Mouse (Mus musculus): ENCODE data around the gene Prkcb. TPM values are rescaled to one million over a fixed set of nuclear protein-coding genes. Genes with fewer than 3 reads are reported as not detected.

Gene Prkcb
- polyA plus RNA-seq, 1 experiment, result 17.8 TPM

DNA sequence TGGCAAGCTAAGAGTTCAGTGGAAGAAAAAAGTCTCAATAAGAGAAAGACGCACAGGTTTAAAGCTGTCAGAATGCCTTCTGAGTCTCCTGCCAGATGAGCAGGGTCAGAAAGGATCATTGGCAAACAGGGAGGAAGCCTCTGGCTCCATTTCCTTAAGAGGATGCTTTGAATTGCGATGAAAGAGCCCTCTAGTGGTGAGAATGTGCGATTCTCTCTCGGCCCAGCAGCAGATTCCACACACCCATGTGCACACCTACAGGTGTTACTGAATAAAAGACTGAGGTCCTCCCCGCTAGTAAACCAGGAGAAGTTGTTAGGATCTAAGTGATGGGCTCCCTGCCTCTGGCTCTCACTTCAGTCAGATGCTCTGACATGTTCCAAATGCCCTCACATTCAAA lies 379.4 kb downstream of the Prkcb start:
- no peaks in the 10 kb centered on the region for H3K79me3 ChIP-seq (ENCODE audit: low read depth)
- no peak for TF ChIP-seq CEBPB (IDR thresholded peaks at IDR 0.05; ENCODE audit: low read depth)
- H3K36me3 ChIP-seq (ENCODE audit: control insufficient read depth, insufficient read depth), result no peaks in the 10 kb centered on the region
- peaks cover 3% of the 10 kb centered on the region for H3K27me3 ChIP-seq (ENCODE audit: control insufficient read depth, insufficient read depth, insufficient read length)
- H3K4me3 ChIP-seq (ENCODE audit: insufficient read depth, poor library complexity, severe bottlenecking), result no peak overlapping the region
- H3ac ChIP-seq (ENCODE audit: control insufficient read depth, insufficient read length, low read depth), result no peak overlapping the region
- H3K79me2 ChIP-seq (ENCODE audit: control insufficient read depth, insufficient read depth), result no peaks in the 10 kb centered on the region

DNA sequence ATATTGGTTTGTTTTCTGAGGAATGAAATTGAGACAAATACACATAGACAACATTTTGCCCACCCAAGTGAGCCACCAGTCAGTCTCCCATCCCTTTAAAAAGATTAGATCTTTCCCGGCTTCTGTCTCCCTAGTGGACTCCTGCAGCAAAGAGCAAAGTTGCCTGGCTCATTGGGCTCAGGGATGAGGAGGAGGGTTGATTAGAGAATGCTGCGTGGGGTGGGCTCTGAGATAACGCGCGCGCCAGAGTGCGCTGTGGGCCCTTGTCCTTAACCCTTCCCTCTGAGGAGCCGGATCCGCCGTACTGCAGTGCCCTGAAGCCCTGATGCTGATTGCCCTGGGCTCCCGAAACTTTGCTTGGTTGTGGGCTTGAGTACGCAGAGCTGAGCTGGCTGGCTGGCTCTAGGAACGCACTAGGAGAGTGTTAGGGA lies 381.9 kb downstream of the Prkcb start, which contains the start of gene Cacng3:
Gene Cacng3, plus strand, starts transcription at position 51 of the 431 bp plus-strand sequence.
- TF ChIP-seq MYOD1 (IDR thresholded peaks at IDR 0.05; ENCODE audit: control insufficient read depth, insufficient read length, low read depth), result no peak
- TF ChIP-seq CEBPB (IDR thresholded peaks at IDR 0.05; ENCODE audit: low read depth), result no peak
- TF ChIP-seq USF1 (IDR thresholded peaks at IDR 0.05; ENCODE audit: low read depth), result no peak
- TF ChIP-seq MAX (IDR thresholded peaks at IDR 0.05), result no peak
- TF ChIP-seq MYOG (IDR thresholded peaks at IDR 0.05; ENCODE audit: control insufficient read depth, extremely low read depth, insufficient read length), result no peak
- TF ChIP-seq FOSL1 (IDR thresholded peaks at IDR 0.05; ENCODE audit: insufficient read depth, low read length, poor library complexity, severe bottlenecking), result no peak
- TF ChIP-seq CTCF (IDR thresholded peaks at IDR 0.05; ENCODE audit: control insufficient read depth, insufficient read depth, insufficient read length), result no peak
- Histone ChIP-seq H3K4me3 (ENCODE audit: insufficient read depth, poor library complexity, severe bottlenecking) (no peak within 1 kb of the TSS), H3K79me2 (ENCODE audit: control insufficient read depth, insufficient read depth) (no peaks in the 10 kb centered on the region)

DNA sequence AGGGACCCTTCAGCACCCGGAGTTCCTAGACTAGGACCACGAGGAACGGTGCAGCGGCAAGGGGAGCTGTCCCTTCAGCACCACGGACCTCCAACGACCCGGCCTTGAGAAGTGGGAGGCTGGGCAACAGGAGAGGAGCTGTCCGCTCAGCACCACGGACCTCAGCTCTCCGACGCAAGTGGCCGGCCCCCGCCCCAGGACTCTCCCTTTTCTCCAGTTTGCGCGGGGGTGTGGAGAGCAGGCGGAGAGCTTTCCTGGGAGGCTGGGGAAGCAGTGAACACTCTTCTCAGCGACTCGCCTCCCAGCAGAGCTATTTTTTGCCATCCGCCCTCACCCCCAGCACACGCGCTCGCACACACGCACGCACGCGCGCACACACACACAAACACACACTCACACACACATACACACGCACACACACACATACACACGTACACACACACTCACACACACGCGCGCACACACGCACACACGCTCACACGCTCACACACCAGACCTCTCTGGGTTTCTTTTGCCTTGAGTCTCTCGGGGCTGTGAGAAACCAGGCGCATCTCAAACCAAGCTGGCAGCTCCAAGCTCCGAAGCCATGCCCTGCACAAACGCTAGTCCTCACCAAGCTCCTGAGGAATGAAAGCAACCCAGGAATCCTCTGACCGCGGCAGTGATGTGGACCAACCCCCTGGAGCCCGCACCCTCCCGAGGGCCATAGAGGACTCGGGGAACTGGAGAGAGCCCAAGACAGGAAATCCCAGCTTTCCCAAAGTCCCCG lies 382.5 kb downstream of the Prkcb start:
- no peaks in the 10 kb centered on the region for H3K36me3 ChIP-seq (ENCODE audit: control insufficient read depth, insufficient read depth)
- H3ac ChIP-seq (ENCODE audit: control insufficient read depth, insufficient read length, low read depth), result no peak overlapping the region
- H3K79me3 ChIP-seq (ENCODE audit: low read depth), result no peaks in the 10 kb centered on the region
- no peak for TF ChIP-seq MYOD1 (IDR thresholded peaks at IDR 0.05; ENCODE audit: control insufficient read depth, insufficient read length, low read depth)
- no peak for TF ChIP-seq FOSL1 (IDR thresholded peaks at IDR 0.05; ENCODE audit: insufficient read depth, low read length, poor library complexity, severe bottlenecking)
- no peak for TF ChIP-seq MAX (IDR thresholded peaks at IDR 0.05)
- no peak for TF ChIP-seq MYOG (IDR thresholded peaks at IDR 0.05; ENCODE audit: control insufficient read depth, extremely low read depth, insufficient read length)
- H3K27me3 ChIP-seq (ENCODE audit: control insufficient read depth, insufficient read depth, insufficient read length), result no peaks in the 10 kb centered on the region
- no peak overlapping the region for H3K4me3 ChIP-seq (ENCODE audit: insufficient read depth, poor library complexity, severe bottlenecking)
- no peaks in the 10 kb centered on the region for H3K79me2 ChIP-seq (ENCODE audit: control insufficient read depth, insufficient read depth)

More for the DNA sequence above, 381.9 kb downstream of the Prkcb start, which contains the start of gene Cacng3:
- H3ac ChIP-seq (ENCODE audit: control insufficient read depth, insufficient read length, low read depth), result no peak within 1 kb of the TSS
- no peaks in the 10 kb centered on the region for H3K36me3 ChIP-seq (ENCODE audit: control insufficient read depth, insufficient read depth)
- peaks cover 3% of the 10 kb centered on the region for H3K27me3 ChIP-seq (ENCODE audit: control insufficient read depth, insufficient read depth, insufficient read length)
- no peaks in the 10 kb centered on the region for H3K79me3 ChIP-seq (ENCODE audit: low read depth)

DNA sequence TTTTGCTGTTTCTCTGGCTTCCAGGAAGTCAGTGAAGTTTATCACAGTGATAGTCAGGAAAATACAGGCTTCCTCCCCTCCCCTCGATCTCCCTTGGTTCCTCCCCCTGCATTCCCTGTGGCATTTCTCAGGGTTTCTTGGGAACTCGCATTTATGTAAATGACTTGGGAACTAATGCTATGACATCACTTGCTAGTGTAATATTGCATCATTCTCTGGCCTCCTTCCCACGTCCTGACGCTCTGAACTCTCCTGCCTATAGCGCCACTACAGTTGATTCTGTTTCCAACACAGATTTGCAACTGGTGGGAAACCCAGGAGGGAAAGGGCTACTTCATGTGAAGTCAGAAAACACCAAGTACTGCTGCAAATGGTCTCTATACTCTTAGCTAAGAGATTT lies 384.4 kb downstream of the Prkcb start:
- Histone ChIP-seq H3ac (ENCODE audit: control insufficient read depth, insufficient read length, low read depth) (no peak overlapping the region), H3K36me3 (ENCODE audit: control insufficient read depth, insufficient read depth) (no peaks in the 10 kb centered on the region), H3K79me3 (ENCODE audit: low read depth) (no peaks in the 10 kb centered on the region), H3K27me3 (ENCODE audit: control insufficient read depth, insufficient read depth, insufficient read length) (no peaks in the 10 kb centered on the region), H3K4me3 (ENCODE audit: insufficient read depth, poor library complexity, severe bottlenecking) (no peak overlapping the region), H3K79me2 (ENCODE audit: control insufficient read depth, insufficient read depth) (no peaks in the 10 kb centered on the region)
- TF ChIP-seq CEBPB (IDR thresholded peaks at IDR 0.05; ENCODE audit: low read depth), result no peak
- TF ChIP-seq FOSL1 (IDR thresholded peaks at IDR 0.05; ENCODE audit: insufficient read depth, low read length, poor library complexity, severe bottlenecking), result no peak
- TF ChIP-seq MYOD1 (IDR thresholded peaks at IDR 0.05; ENCODE audit: control insufficient read depth, insufficient read length, low read depth), result no peak
- TF ChIP-seq CTCF (IDR thresholded peaks at IDR 0.05; ENCODE audit: control insufficient read depth, insufficient read depth, insufficient read length), result no peak
- no peak for TF ChIP-seq USF1 (IDR thresholded peaks at IDR 0.05; ENCODE audit: low read depth)
- TF ChIP-seq MAX (IDR thresholded peaks at IDR 0.05), result no peak
- no peak for TF ChIP-seq MYOG (IDR thresholded peaks at IDR 0.05; ENCODE audit: control insufficient read depth, extremely low read depth, insufficient read length)

DNA sequence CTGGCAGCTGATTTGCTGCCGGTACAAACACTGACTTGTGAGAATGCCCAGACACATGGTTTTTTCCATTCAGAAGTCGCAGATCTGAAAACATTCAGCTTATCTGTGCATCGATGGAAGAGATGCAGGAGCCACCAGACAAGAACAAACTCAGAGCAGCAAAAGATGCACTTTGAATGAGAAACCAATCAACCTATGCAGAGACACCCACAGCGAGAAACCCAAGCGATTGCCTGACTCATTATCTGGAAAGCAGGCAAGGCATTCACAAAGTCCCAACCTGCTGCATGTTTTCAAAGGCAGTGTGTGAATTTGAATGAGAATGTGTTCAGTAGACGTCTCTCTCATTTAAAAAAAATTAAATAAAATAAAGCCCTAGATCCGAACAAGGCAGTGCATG lies 386.7 kb downstream of the Prkcb start:
- no peak for TF ChIP-seq CEBPB (IDR thresholded peaks at IDR 0.05; ENCODE audit: low read depth)
- Histone ChIP-seq H3ac (ENCODE audit: control insufficient read depth, insufficient read length, low read depth) (no peak overlapping the region), H3K4me3 (ENCODE audit: insufficient read depth, poor library complexity, severe bottlenecking) (no peak overlapping the region), H3K27me3 (ENCODE audit: control insufficient read depth, insufficient read depth, insufficient read length) (no peaks in the 10 kb centered on the region), H3K79me2 (ENCODE audit: control insufficient read depth, insufficient read depth) (no peaks in the 10 kb centered on the region), H3K36me3 (ENCODE audit: control insufficient read depth, insufficient read depth) (no peaks in the 10 kb centered on the region), H3K79me3 (ENCODE audit: low read depth) (no peaks in the 10 kb centered on the region)

Other genes with a start within 250 kb of the Prkcb start
- gene Ubfd1, start 221.6 kb upstream of the Prkcb start, polyA plus RNA-seq (2012; fragmentation: generic; extraction: Trizol), result 28.4 TPM
- gene Ears2, start 221.5 kb upstream of the Prkcb start, polyA plus RNA-seq (2012; fragmentation: generic; extraction: Trizol), result 11.0 TPM
- 813 TPM for gene Ndufab1, start 186.9 kb upstream of the Prkcb start, polyA plus RNA-seq (2012; fragmentation: generic; extraction: Trizol)
- 2.8 TPM for gene Palb2, start 155.8 kb upstream of the Prkcb start, polyA plus RNA-seq (2012; fragmentation: generic; extraction: Trizol)
- 59.1 TPM for gene Dctn5, start 155.7 kb upstream of the Prkcb start, polyA plus RNA-seq (2012; fragmentation: generic; extraction: Trizol)
- gene Plk1, start 129.3 kb upstream of the Prkcb start, polyA plus RNA-seq (2012; fragmentation: generic; extraction: Trizol), result 161 TPM
- gene Ern2, start 102.5 kb upstream of the Prkcb start, polyA plus RNA-seq (2012; fragmentation: generic; extraction: Trizol), result not detected
- not detected for gene Chp2, start 69.3 kb upstream of the Prkcb start, polyA plus RNA-seq (2012; fragmentation: generic; extraction: Trizol)